Mouse (Mus musculus) intestine, embryonic 16.5 days (tissue): Measurements from ENCODE around the gene Tecpr2. TPM values are rescaled to one million over a fixed set of nuclear protein-coding genes. Genes with fewer than 3 reads are reported as not detected.

ENCODE experiments used
- ATAC-seq: fragments of 200-750 bp; cut with Nextera tagmentation; 2 replicates; pipeline ENCODE4 v1.8.0; 2017; ENCODE audit warnings: moderate TSS enrichment, moderate library complexity
- H3K27ac ChIP-seq: fragments of 300-500 bp; sonication (generic); 2 replicates; pipeline ENCODE4 v1.5.1; 2014; ENCODE audit warnings: mild to moderate bottlenecking, low read length
- H3K27me3 ChIP-seq: fragments of 300-500 bp; sonication (generic); replicated peaks from 2 replicates; pipeline ENCODE4 v1.6.1; 2014; ENCODE audit warnings: low read length, control low read depth, mixed read lengths; ENCODE audit not compliant: control insufficient read depth, insufficient read depth
- H3K36me3 ChIP-seq: fragments of 300-500 bp; sonication (generic); 2 replicates; pipeline ENCODE4 v1.6.1; 2014; ENCODE audit warnings: low read length, control low read depth; ENCODE audit not compliant: control insufficient read depth, insufficient read depth
- H3K4me1 ChIP-seq: fragments of 300-500 bp; sonication (generic); 2 replicates; pipeline ENCODE4 v1.6.1; 2014; ENCODE audit warnings: low read length, control low read depth, mixed read lengths; ENCODE audit not compliant: control insufficient read depth, insufficient read depth
- H3K4me2 ChIP-seq: fragments of 300-500 bp; sonication (generic); 2 replicates; pipeline ENCODE4 v1.6.1; 2014; ENCODE audit warnings: low read depth, low read length, control low read depth
- H3K4me3 ChIP-seq: fragments of 300-500 bp; sonication (generic); 2 replicates; pipeline ENCODE4 v1.5.1; 2014; ENCODE audit warnings: mild to moderate bottlenecking, low read length
- H3K9ac ChIP-seq: fragments of 300-500 bp; sonication (generic); 2 replicates; pipeline ENCODE4 v1.6.1; 2014; ENCODE audit warnings: low read depth, low read length
- H3K9me3 ChIP-seq: fragments of 300-500 bp; sonication (generic); 2 replicates; pipeline ENCODE4 v1.6.1; 2016; ENCODE audit warnings: low read length, control low read depth; ENCODE audit not compliant: control insufficient read depth
- WGBS: fragments of 180-500 bp; shearing (Covaris S2); extraction: QIAGEN DNeasy Blood & Tissue Kit; methylation state at CpG from one replicate; pipeline ENCODE4 v1.1.7; 2014; 5-methylcytosine and 5-hydroxymethylcytosine counted together
- polyA plus RNA-seq: library from polyadenylated mRNA; unstranded; fragments of >200 nt; fragmentation: Nextera tagmentation; extraction: Ambion mirVana; gene quantifications from 2 replicates; pipeline ENCODE4 v1.2.1, GENCODE M21; 2015

Tecpr2 gene
- polyA plus RNA-seq, 1 experiment from 2014 or later: 2.2 TPM

GRCm38 (mm10) chr12:111004142-111004541 is 115.1 kb downstream of the Tecpr2 start:
- H3K27ac ChIP-seq: no peak overlapping the region
- H3K4me3 ChIP-seq: no peak overlapping the region
- no peak overlapping the region for H3K9ac ChIP-seq
- no peak overlapping the region for H3K4me2 ChIP-seq
- no peaks in the 10 kb centered on the region for H3K36me3 ChIP-seq
- no peaks in the 10 kb centered on the region for H3K27me3 ChIP-seq
- no peaks in the 10 kb centered on the region for H3K9me3 ChIP-seq
- peaks cover 39% of the 10 kb centered on the region for H3K4me1 ChIP-seq
- 76% methylated on average over 9 of the region's 9 CpGs for WGBS
- ATAC-seq: no peak

GRCm38 (mm10) chr12:111005803-111006202 is 116.7 kb downstream of the Tecpr2 start:
- no peaks in the 10 kb centered on the region for H3K27me3 ChIP-seq
- H3K9ac ChIP-seq: no peak overlapping the region
- ATAC-seq: peak; percentile 6
- H3K27ac ChIP-seq: peak overlapping the region; percentile 96
- no peak overlapping the region; the same call in 1 of the 2 replicates for H3K4me2 ChIP-seq
- no peak overlapping the region for H3K4me3 ChIP-seq
- WGBS: 42% methylated on average over 6 of the region's 6 CpGs
- no peaks in the 10 kb centered on the region for H3K9me3 ChIP-seq
- H3K4me1 ChIP-seq: peaks cover 46% of the 10 kb centered on the region
- no peaks in the 10 kb centered on the region for H3K36me3 ChIP-seq

GRCm38 (mm10) chr12:111006339-111006738 is 117.3 kb downstream of the Tecpr2 start:
- Histone ChIP-seq H3K27ac (peak overlapping the region; percentile 96), H3K36me3 (no peaks in the 10 kb centered on the region), H3K27me3 (no peaks in the 10 kb centered on the region), H3K4me2 (no peak overlapping the region), H3K9me3 (no peaks in the 10 kb centered on the region), H3K4me3 (no peak overlapping the region), H3K4me1 (peaks cover 46% of the 10 kb centered on the region), H3K9ac (peak overlapping the region; percentile 42; the same call in 1 of the 2 replicates)
- WGBS: 43% methylated on average over 5 of the region's 5 CpGs
- peak; percentile 47 for ATAC-seq

- Histone ChIP-seq H3K36me3 (no peaks in the 10 kb centered on the region), H3K9ac (peak overlapping the region; percentile 50), H3K4me2 (0 out of 2 replicates have a peak overlapping the region, but pooled peaks have one; percentile 0), H3K27me3 (no peaks in the 10 kb centered on the region), H3K4me1 (peaks cover 51% of the 10 kb centered on the region), H3K27ac (peak overlapping the region; percentile 96), H3K9me3 (no peaks in the 10 kb centered on the region), H3K4me3 (no peak overlapping the region)
- peak; percentile 77 for ATAC-seq
- 52% methylated on average over 14 of the region's 14 CpGs for WGBS
Observed at GRCm38 (mm10) chr12:111007134-111008103, 118.4 kb downstream of the Tecpr2 start.

- WGBS: 31% methylated on average over 11 of the region's 11 CpGs
- Histone ChIP-seq H3K27me3 (no peaks in the 10 kb centered on the region), H3K36me3 (no peaks in the 10 kb centered on the region), H3K4me3 (no peak overlapping the region), H3K4me2 (0 out of 2 replicates have a peak overlapping the region, but pooled peaks have one; percentile 10), H3K27ac (peak overlapping the region; percentile 96), H3K9ac (peak overlapping the region; percentile 51), H3K9me3 (no peaks in the 10 kb centered on the region), H3K4me1 (peaks cover 51% of the 10 kb centered on the region)
- peak; percentile 73 for ATAC-seq
Observed at GRCm38 (mm10) chr12:111008500-111009490, 119.7 kb downstream of the Tecpr2 start.

GRCm38 (mm10) chr12:111009615-111010257 is 120.7 kb downstream of the Tecpr2 start:
- Histone ChIP-seq H3K4me3 (no peak overlapping the region), H3K27me3 (no peaks in the 10 kb centered on the region), H3K9me3 (no peaks in the 10 kb centered on the region), H3K9ac (0 out of 2 replicates have a peak overlapping the region, but pooled peaks have one; percentile 51), H3K4me1 (peaks cover 51% of the 10 kb centered on the region), H3K27ac (peak overlapping the region; percentile 96), H3K36me3 (no peaks in the 10 kb centered on the region), H3K4me2 (no peak overlapping the region)
- WGBS: 63% methylated on average over 6 of the region's 6 CpGs
- ATAC-seq: no peak

GRCm38 (mm10) chr12:111016807-111017206 is 127.7 kb downstream of the Tecpr2 start:
- H3K9me3 ChIP-seq: no peaks in the 10 kb centered on the region
- no peak overlapping the region for H3K4me2 ChIP-seq
- H3K4me1 ChIP-seq: peaks cover under 1% of the 10 kb centered on the region; the same call in 1 of the 2 replicates
- H3K9ac ChIP-seq: no peak overlapping the region
- ATAC-seq: no peak
- H3K27ac ChIP-seq: no peak overlapping the region
- no peak overlapping the region for H3K4me3 ChIP-seq
- 85% methylated on average over 3 of the region's 3 CpGs for WGBS
- H3K27me3 ChIP-seq: no peaks in the 10 kb centered on the region
- no peaks in the 10 kb centered on the region for H3K36me3 ChIP-seq

- Histone ChIP-seq H3K4me2 (no peak overlapping the region), H3K27ac (no peak overlapping the region), H3K4me1 (no peaks in the 10 kb centered on the region; the same call in 1 of the 2 replicates), H3K27me3 (no peaks in the 10 kb centered on the region), H3K4me3 (no peak overlapping the region), H3K9me3 (no peaks in the 10 kb centered on the region), H3K9ac (no peak overlapping the region), H3K36me3 (no peaks in the 10 kb centered on the region)
- 90% methylated on average over 11 of the region's 11 CpGs for WGBS
- ATAC-seq: no peak
Observed at GRCm38 (mm10) chr12:111018068-111018467, 129.0 kb downstream of the Tecpr2 start.
